Mouse (Mus musculus) kidney, postnatal 4 days (tissue): ENCODE measurements around the gene Kras.

Experiments used
- DNase-seq, 2 experiments: peaks; one replicate each; pipeline ENCODE4 v3.0.0; 2021; ENCODE audit warnings: mixed read lengths in 2 of 2

Gene Kras

DNA sequence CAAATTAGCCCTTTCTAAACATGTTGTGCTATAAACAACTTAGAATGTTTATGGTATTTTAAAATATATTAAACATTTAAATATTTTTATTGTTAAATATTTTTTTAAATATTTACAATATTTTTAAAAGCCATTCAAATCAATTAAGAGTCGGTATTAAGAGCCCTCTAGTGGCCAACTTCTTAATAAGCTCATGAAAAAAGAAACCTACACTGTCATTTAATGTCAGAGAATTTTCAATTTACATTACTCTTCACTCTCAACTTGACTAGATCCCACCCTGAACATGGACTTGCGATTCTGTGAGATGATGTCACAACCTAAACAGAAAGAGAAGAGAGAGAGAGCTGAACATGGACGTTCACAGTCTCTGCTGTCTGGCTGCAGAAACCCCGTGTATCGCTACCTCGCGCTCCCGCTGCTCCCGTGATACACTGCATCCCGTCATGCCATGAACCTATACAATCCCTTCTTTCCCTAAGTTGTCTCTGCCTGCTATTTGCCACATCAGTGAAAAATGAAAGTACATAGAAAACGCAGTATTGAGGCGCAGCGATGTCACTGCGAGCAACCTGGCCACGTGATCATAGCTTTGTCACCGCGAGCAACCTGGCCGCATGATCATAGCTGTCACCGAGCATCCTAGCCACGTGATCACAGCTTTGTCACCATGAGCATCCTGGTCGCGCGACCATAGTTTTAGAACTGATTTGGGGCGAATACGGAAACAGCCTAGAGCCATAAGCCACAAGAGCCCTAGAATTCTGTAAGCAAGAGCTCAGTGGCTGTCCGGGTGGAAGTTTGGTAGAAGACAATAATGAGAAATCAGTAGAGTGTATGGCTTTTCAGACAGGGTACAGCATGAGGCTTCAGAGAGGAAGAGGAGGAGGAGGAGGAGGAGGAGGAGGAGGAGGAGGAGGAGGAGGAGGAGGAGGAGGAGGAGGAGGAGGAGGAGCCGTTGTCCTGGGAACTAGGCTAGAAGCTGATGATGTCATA is 62.6 kb downstream of the Kras start:
- DNase-seq: peak; percentile 32 to 57

DNA sequence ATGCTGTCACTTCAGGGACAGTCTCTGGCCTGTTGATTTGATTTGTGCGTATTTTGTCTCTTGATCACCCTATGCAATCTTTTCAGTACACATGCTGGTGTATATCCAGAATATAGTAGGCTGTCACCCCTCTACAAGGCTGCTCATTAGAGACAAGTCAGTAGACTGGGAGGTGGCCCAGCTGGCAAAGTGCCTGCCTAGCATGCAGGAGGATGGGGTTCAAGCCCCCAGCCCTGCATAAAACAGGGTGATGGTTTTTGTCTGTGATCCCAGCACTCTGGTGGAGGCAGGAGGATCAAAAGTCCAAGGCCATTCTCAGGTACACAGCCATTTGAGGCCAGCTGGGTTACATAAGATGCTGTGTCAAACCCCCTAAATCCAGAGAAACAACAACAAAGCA is 63.9 kb downstream of the Kras start:
- DNase-seq: no peak

DNA sequence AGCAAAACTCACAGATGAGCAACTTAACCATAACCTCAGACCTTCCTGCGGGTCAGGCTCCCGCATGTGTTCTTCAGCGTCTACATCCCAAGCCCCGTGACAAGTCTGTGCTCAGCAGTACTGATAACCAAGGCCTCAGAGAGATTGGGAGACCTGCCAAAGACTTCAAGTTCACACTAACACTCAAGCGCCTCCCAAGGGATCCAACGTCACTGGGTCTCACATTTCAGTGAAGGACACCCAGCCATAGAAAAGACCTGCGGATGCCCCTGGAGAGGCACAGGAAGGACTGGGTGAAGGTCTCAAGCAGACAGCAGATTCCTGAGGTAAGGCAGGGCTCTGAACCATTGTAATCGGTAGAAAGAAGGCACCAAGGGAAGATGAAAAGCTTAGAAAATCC is 68.0 kb downstream of the Kras start:
- DNase-seq: peak; percentile 39 to 48

DNA sequence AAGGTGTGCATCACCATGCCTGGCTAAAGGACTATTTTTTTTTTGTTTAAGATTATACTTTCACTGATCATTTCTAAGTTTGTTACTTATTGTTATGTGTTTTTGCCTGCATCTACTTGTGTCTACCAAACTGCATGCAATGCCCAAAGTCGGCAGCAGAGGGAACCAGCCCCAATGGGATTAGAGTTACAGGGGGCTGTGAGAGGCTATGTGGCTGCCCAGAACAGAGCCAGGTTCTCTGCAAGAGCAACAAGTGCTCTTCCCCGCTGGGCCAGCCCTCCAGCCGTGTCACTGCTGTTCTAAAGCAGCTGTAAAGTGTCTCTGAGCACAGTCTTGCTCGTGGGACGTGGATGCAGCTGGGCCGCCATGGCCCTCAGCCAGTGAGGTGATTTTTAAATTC is 70.4 kb downstream of the Kras start:
- peak; percentile 87 for DNase-seq

DNA sequence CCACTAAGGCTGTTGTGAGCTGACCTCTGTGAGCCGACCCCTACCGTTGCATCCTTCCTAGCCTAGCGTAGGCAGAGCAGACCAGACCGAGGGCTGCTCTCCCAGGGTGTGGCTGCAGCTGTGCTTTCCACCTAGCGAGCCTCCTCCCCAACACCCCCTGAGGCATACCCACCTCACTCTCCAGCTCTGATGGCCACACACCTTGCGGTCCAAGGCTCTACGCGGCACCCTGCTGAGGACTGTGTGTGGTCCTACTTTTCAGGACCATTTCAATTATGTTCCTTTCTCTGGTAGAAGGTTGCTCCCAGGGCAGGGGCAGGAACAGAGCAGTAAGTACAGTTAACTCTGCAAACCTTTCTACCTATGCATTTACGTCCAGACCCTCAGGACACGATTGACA is 73.6 kb downstream of the Kras start:
- no peak for DNase-seq

DNA sequence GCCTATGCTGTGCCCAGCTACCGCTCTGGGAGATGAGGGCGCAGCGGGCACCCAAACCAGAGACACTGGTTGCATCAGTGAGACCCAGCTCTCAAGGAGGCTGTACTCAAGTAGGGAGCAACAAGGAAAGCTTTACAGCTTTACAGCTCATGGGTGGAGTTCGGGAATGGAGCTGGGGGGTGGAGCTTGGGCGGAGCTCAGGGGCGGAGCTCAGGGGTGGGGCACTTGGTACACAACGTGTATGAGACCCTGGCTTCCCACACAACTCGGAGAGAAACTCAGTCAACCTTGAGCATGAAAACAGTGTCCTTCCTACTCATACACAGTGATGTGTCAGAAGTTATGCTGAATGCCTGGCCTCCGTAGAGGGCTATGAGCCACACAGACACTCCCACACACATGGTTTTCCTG is 74.5 kb downstream of the Kras start:
- DNase-seq: peak; percentile 52 to 69

DNA sequence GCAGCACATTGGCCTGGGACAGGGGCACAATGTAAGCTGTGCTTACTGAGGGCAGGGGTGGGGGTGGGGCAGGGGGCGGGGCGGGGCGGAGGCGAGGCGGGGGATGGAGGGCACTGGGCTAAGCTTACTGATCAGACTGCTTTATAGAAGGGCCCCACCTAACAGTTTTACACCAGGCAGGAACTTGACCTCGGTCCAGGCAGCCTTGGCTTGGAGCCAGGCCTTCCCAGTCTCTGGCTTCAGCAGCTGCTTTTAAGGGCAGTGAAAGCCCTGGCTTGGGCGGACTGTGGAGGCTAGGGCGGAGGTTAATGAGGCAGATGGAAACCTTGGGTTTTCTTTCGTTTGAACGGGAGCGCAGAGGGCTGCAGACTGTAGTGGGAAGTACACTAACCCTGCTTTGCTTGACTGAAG is 76.3 kb downstream of the Kras start:
- peak; percentile 92 to 94 for DNase-seq

DNA sequence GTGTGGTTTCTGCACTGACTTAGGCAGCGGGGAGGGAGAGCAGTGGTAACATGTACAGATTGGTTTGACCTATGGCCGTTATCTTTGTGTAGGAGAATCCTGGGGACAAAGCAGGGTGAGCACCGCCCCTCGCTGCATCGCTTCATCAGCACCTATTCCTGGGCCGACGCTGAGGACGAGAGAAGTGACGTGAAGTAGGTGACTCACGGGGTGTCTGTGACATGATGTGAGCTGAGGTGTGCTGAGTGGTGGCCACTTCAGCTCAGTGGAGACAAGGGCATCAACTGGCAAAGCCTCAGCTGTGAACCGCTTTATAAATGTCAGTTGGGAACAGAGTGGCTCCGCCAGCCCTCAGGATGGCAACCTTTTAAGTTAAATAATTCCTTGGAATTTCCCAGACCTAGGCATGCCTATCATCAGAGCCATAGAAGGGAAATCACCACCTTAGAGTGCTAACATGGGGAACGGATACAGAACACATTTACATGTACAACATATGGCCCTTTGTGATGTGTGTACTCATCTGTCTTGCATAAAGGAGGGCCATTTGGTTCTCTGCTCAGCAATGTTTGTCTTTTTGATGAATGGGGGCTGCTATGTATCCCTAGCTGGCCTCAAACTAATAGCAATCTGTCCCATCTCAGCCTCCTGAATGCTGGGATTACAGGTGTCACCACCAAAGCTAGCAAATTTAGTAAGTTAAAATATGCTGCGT is 78.0 kb downstream of the Kras start:
- no peak for DNase-seq
